Mouse (Mus musculus) embryonic facial prominence, embryonic 10.5 days (tissue): Measurements from ENCODE around the gene Snrpa. TPM values are rescaled to one million over a fixed set of nuclear protein-coding genes. Genes with fewer than 3 reads are reported as not detected.

Experiments
- DNase-seq: peaks from one replicate; pipeline ENCODE4 v3.0.0-alpha.2; 2017; ENCODE audit warnings: low spot score
- H3K27ac ChIP-seq: fragments of 300-500 bp; sonication (generic); replicated peaks from 2 replicates; pipeline ENCODE4 v1.5.1; 2016; ENCODE audit warnings: mild to moderate bottlenecking
- H3K27me3 ChIP-seq: fragments of 300-500 bp; sonication (generic); replicated peaks from 2 replicates; pipeline ENCODE4 v1.6.1; 2016; ENCODE audit warnings: low read depth, mild to moderate bottlenecking; ENCODE audit not compliant: poor library complexity, severe bottlenecking
- H3K36me3 ChIP-seq: fragments of 300-500 bp; sonication (generic); replicated peaks from 2 replicates; pipeline ENCODE4 v1.6.1; 2016; ENCODE audit warnings: mild to moderate bottlenecking, moderate library complexity
- H3K4me1 ChIP-seq: fragments of 300-500 bp; sonication (generic); 2 replicates; pipeline ENCODE4 v1.6.1; 2016
- H3K4me3 ChIP-seq: fragments of 300-500 bp; sonication (generic); 2 replicates; pipeline ENCODE4 v1.5.1; 2016; ENCODE audit warnings: mild to moderate bottlenecking, moderate library complexity
- H3K9me3 ChIP-seq: fragments of 300-500 bp; sonication (generic); 2 replicates; pipeline ENCODE4 v1.6.1; 2016; ENCODE audit warnings: mild to moderate bottlenecking
- WGBS: fragments of 180-500 bp; shearing (Covaris S2); methylation state at CpG from one replicate; pipeline ENCODE4 v1.1.7; 2016; 5-methylcytosine and 5-hydroxymethylcytosine counted together
- polyA plus RNA-seq: library from polyadenylated mRNA; unstranded; fragments of >200 nt; fragmentation: Nextera tagmentation; extraction: Ambion mirVana; gene quantifications from 2 replicates; pipeline ENCODE4 v1.2.1, GENCODE M21; 2016

Snrpa gene
- polyA plus RNA-seq, 1 experiment from 2014 or later = 415 TPM

DNA sequence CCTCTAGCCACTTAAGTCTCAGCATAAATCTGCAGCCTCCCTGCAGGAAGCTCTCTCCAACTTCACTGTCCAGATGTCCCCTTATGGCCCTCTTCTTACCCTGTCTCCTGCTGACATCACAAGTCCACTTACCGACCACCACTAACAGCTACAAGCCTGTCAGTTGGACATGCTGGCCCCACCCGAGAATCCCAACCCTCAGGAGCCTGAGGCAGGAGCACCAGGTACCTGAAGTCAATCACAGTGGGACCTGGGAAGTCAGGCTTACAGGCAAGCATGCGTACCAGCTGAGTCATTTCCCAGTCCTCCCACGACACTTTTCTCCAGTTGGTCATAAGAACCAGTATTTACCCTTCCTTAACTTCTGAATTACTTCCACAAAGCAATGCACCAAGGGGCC lies 2.3 kb downstream of the Snrpa start:
- peaks cover 23% of the 10 kb centered on the region for H3K4me1 ChIP-seq
- H3K4me3 ChIP-seq = peak overlapping the region; percentile 90; the same call in 1 of the 2 replicates
- peak overlapping the region; percentile 19; the same call in 1 of the 2 replicates for H3K27ac ChIP-seq
- no peaks in the 10 kb centered on the region for H3K9me3 ChIP-seq
- H3K27me3 ChIP-seq = no peaks in the 10 kb centered on the region
- peaks cover 74% of the 10 kb centered on the region for H3K36me3 ChIP-seq
- 88% methylated on average over 4 of the region's 4 CpGs for WGBS
- no peak for DNase-seq

DNA sequence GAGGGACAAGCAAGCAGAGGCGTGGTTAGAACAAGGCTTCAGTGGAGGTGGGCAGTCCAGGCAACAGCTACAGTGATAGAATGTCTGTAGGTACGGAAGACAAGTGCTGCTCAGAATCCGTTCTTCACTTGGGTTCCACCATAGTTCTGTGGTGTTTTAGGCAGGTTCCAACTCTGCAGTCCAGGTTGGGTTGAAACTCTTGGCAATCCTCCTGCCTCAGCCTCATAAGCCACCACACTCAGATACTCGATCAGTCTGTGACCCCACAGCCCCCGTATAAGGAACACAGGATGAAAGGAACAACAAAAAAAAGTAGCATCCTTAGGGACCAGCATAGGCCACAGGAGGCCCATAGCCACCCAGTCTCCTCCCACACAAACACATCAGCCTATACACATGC lies 3.6 kb downstream of the Snrpa start:
- Histone ChIP-seq H3K9me3 (no peaks in the 10 kb centered on the region), H3K27me3 (no peaks in the 10 kb centered on the region), H3K4me1 (peaks cover 23% of the 10 kb centered on the region), H3K27ac (no peak overlapping the region), H3K36me3 (peaks cover 76% of the 10 kb centered on the region), H3K4me3 (no peak overlapping the region)
- DNase-seq = no peak
- WGBS = 93% methylated on average over 5 of the region's 5 CpGs

DNA sequence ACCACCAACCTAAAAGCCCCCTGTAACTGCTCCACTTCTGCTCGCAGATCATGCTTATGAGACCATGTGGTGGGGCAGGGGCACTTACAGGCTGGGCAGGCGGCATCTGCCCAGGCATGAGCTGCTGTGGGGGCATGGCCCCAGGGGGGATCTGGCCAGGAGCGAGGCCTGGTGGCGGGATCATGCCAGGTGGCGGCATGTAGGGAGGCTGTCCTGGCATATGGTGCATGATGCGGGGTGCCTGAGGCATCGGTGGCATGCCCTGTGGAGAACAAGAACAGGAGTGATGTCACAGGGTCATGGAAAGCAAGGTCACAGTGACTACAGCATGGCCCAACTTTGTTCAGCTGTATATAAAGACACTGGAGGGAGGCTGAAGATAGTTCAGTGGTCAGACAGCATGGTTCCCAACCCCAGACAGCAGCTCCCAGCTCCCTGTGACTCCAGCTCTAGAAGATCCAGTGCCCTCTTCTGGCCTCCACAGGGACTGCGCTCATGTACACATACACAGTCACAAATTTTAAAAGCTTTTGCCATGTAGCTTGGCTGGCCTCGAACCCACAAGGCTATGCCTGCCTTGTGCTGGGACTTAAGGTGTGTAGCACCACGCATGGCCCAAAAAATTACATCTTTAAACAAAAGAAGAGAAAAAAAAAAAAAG lies 6.7 kb downstream of the Snrpa start:
- Histone ChIP-seq H3K4me3 (no peak overlapping the region), H3K9me3 (no peaks in the 10 kb centered on the region), H3K27me3 (no peaks in the 10 kb centered on the region), H3K4me1 (peaks cover 11% of the 10 kb centered on the region), H3K27ac (no peak overlapping the region), H3K36me3 (peaks cover 99% of the 10 kb centered on the region)
- DNase-seq = no peak
- WGBS = 97% methylated on average over 10 of the region's 10 CpGs

DNA sequence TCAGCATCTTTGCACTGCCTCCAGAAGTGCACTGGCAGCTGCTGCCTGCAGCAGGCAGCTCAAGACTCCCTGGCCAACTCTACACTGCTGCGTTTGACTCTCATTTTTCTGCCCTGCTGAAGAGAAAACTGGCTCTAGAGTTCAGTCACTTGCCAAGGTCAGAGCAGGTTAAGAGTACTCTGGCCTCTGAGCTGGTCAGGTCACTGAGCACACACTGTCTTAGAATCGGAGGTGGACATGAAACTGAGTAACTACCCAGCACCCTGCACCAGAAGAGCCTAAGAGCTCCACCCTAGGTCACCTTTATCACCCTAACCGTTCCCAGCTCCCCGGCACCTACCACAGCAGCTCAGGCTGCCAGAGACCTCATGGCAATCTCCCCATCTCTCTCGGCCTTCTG lies 10.1 kb downstream of the Snrpa start:
- Histone ChIP-seq H3K4me3 (no peak overlapping the region), H3K36me3 (peaks cover 87% of the 10 kb centered on the region), H3K9me3 (no peaks in the 10 kb centered on the region), H3K27me3 (no peaks in the 10 kb centered on the region), H3K4me1 (no peaks in the 10 kb centered on the region), H3K27ac (no peak overlapping the region)
- 95% methylated on average over 5 of the region's 5 CpGs for WGBS
- no peak for DNase-seq

DNA sequence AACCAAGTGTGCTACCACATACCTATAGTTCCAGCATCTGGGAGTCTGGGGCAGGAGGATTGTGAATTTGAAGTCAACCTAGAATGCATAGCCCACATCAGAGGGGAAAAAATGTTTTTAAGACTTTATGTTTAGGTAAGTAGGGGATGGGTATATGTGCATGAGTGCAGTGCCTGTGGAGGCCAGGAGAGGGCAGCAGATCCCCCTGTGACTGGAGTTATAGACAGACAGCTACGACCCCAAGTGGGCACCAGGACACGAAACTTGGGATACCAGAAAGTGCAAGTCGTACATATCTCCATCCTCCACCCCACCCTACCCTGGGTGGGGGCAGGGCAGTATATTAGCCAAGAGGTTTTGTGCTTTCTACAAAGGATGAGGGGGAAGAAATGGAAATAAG lies 11.1 kb downstream of the Snrpa start:
- H3K27me3 ChIP-seq = no peaks in the 10 kb centered on the region
- H3K36me3 ChIP-seq = peaks cover 79% of the 10 kb centered on the region
- H3K4me1 ChIP-seq = no peaks in the 10 kb centered on the region
- 76% methylated on average over 3 of the region's 3 CpGs for WGBS
- no peak overlapping the region for H3K27ac ChIP-seq
- DNase-seq = peak; percentile 71
- no peak overlapping the region for H3K4me3 ChIP-seq
- H3K9me3 ChIP-seq = no peaks in the 10 kb centered on the region

DNA sequence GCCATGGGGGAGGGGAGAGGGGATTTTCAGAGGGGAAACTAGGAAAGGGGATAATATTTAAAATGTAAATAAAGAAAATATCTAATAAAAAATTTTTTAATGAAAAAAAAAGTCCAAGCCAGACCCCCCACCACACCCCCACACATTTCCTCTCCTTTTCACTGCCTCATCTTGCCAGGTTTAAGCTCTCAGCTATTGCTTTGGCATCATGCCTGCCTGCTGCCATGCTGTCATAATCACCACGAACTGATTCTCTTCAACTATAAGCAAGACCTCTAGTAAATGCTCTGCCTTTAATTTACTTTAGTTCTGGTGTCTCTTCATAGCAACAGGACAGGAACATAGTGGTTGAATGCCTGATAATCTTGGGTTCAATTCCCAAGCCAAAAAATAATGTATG lies 13.6 kb downstream of the Snrpa start:
- no peak for DNase-seq
- WGBS = 95% methylated on average over 1 of the region's 1 CpGs
- Histone ChIP-seq H3K27me3 (no peaks in the 10 kb centered on the region), H3K9me3 (no peaks in the 10 kb centered on the region), H3K4me1 (peaks cover 15% of the 10 kb centered on the region), H3K36me3 (peaks cover 54% of the 10 kb centered on the region), H3K27ac (no peak overlapping the region), H3K4me3 (no peak overlapping the region)

DNA sequence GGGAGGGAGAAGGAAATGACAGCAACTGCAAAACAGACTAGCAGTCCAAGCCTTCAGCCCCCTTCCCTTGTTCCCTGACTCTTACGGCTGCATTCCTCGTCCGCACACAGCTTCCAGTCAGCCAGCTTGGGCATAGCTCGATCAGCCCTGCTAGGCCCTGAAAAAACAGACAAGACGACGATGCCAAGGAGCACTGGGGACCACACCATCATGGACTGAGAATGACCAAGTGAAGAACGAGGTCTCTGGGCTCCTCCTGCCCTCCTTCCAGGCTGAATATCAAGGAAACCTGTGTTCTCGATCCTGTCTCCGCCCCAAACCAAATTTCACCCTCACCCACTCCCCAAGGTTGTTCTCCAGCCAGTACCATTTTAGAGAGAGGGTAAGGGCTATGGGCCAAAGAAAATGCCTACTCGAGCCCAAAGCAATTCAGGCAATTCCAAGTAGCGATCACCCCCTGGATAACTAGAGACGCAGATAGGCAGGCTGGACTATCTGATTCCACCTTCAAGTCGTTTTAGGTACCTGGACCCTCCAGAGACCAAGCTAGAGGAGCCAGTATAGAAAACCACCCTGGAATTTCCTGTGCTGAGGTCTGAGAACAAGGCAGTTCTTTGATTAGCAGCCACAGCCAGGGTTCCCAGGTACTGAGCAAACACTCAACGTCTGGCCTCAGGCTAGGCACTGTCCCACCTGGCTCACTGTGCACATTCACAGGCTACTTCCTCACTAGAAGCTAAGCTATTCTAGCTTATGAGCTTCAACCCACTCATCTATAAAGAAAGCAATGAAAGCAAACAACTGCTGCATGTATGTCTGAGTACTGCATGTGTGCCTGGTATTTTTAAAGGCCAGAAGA lies 15.0 kb downstream of the Snrpa start, which contains the start of the genes Gm21983 and Mia:
Gene Gm21983, minus strand, starts transcription at position 250 of the 859 bp plus-strand sequence.
Gene Mia, minus strand, starts transcription at position 321 of the 859 bp plus-strand sequence.
- H3K9me3 ChIP-seq = no peaks in the 10 kb centered on the region
- H3K36me3 ChIP-seq = peaks cover 40% of the 10 kb centered on the region
- no peak within 1 kb of the TSS for H3K4me3 ChIP-seq
- H3K27ac ChIP-seq = no peak within 1 kb of the TSS
- no peak for DNase-seq
- peaks cover 15% of the 10 kb centered on the region for H3K4me1 ChIP-seq
- WGBS = 71% methylated on average over 14 of the region's 14 CpGs
- no peaks in the 10 kb centered on the region for H3K27me3 ChIP-seq

DNA sequence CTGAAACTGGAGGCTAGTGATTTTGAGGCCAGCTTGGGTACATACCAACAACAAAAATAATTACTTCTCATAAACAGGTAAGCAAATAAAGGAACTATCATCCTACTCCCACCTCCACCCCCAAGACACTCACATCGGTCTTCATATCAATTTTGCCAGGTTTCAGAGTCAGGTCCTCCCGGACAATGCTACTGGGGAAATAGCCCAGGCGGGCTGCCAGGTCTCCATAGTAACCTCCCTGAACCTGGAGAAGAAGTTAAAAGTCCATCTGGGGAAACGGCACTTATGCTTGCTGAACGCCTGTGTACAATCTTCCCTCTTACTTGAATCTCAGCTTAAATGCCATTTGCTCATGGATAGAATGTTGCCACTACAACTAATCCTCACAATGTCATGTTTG lies 16.0 kb downstream of the Snrpa start:
- 87% methylated on average over 5 of the region's 5 CpGs for WGBS
- no peak for DNase-seq
- Histone ChIP-seq H3K27me3 (no peaks in the 10 kb centered on the region), H3K36me3 (peaks cover 30% of the 10 kb centered on the region), H3K9me3 (no peaks in the 10 kb centered on the region), H3K4me3 (no peak overlapping the region), H3K27ac (no peak overlapping the region), H3K4me1 (peaks cover 15% of the 10 kb centered on the region)

DNA sequence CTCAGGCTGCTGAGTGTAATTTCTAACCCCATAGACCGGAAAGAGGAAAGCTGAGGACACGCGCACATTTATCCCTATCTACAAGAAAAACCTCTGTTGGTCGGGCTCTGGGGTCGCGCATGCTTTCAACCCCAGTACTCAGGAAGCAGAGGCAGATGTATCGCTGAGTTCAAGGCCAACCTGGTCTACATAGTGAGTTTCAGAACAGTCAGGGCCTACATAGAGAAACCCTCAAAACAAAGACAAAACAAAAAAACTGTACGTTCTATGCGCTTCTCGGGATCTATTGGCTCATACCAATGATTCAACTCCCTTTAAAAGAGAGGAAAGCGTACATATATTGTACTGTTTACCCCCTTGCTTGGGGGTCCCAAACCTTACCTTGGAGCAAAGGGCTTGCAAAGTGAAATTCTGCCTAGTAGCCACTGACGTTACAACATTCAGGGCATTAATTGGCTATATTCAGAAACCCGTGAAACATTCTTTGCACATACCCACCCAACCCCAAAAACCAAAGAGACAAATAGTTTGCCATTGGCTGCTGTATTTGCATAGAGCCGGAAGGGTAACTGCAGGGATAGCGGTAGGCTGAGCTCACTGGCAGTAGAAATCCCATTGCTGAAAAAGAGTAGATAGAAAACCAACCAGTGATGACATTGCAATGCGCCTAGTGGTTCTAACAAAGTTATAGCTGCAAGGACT lies 16.7 kb downstream of the Snrpa start:
- Histone ChIP-seq H3K27me3 (no peaks in the 10 kb centered on the region), H3K4me1 (peaks cover 15% of the 10 kb centered on the region), H3K36me3 (peaks cover 30% of the 10 kb centered on the region), H3K27ac (peak overlapping the region; percentile 91), H3K9me3 (no peaks in the 10 kb centered on the region), H3K4me3 (peak overlapping the region; percentile 79)
- 49% methylated on average over 16 of the region's 16 CpGs for WGBS
- no peak for DNase-seq

DNA sequence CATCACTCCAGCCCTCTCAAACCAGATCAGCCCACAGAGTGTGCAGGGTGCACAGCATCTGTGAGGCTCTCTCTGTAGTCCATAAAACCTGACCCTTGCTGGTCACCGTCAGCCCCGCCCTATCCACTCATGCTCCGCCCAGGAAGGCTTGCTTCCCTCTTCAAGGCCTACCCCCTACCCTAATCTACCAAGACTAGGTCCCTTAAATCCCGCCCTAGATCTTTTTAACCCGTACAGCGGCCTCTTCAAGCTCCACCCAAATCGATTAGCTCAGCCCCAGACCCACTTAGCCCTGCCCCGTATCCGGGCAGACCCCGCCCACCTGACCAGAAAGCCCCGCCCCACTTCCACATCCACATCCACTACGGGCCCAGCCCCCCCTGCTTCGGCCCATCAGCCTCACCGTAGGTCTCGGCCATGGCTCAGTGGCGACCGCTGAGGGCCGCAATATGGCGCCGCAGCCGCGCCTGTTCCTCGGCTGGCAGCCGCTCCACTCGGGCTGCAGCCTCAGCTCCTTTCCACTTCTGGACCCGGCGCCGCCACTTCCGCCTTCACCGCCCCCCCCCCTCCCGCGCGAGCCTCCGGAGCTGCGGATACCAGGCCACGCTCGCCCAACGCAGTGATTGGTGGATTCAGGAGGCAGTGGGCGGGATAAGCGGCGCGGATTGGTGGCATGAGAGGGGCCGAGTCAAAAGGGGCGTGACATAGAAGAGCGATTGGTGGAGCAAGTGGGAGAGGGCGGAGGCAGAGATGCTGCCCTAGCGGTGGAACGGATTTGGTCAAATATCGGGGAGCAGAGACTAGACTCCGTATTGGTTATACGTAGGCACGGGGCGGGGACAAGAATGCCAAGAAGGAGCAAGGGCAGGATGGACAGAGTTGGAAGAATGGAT lies 17.5 kb downstream of the Snrpa start, which contains the start of gene Rab4b:
Gene Rab4b, minus strand, starts transcription at position 573 of the 893 bp plus-strand sequence.
- Histone ChIP-seq H3K27ac (peak within 1 kb of the TSS; percentile 91), H3K9me3 (no peaks in the 10 kb centered on the region), H3K4me1 (peaks cover 15% of the 10 kb centered on the region), H3K27me3 (no peaks in the 10 kb centered on the region), H3K4me3 (peak within 1 kb of the TSS; percentile 79), H3K36me3 (peaks cover 33% of the 10 kb centered on the region)
- WGBS = under 1% methylated on average over 53 of the region's 53 CpGs
- peak; percentile 99 for DNase-seq

DNA sequence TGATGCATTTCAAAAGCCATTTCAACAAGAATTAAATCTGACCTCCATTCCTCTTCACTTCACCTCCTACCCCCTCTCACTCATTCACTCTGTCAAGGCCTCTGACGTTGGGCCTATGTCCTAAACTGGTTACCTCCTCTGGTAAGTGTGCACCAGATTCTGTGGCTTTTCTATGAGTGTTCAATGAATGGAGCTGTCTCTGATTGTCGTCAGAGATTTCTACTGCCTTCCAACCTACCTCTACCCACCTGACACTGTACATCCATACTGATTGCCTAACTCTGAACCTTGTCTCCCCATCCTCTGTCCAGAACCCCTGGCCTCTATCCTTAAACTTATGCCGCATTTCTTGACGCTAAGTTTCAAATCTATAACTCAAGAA lies 18.1 kb downstream of the Snrpa start:
- 23% methylated on average over 4 of the region's 4 CpGs for WGBS
- Histone ChIP-seq H3K36me3 (peaks cover 32% of the 10 kb centered on the region), H3K4me1 (peaks cover 15% of the 10 kb centered on the region), H3K9me3 (no peaks in the 10 kb centered on the region), H3K27me3 (no peaks in the 10 kb centered on the region), H3K27ac (peak overlapping the region; percentile 91), H3K4me3 (peak overlapping the region; percentile 79)
- DNase-seq = no peak

DNA sequence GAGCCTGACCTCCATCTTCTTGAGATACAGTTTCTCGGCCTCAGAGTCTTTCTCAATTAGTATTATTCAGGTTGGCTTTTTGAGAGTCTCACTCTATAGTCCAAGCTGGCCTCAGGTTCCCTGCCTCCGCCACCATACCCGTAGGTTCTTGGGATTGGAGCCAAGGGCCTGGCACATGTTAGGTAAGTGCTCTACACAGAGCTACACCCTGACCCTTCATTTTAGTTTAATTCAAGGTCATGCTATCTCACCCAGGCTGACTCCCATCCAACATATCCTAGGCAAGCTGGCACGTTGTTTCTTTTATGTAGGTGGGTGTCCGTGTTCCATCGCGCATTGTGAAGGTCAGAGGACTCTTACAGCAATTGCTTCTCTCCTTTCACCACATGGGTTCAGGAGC lies 21.2 kb downstream of the Snrpa start:
- H3K27ac ChIP-seq = no peak overlapping the region
- H3K9me3 ChIP-seq = no peaks in the 10 kb centered on the region
- H3K36me3 ChIP-seq = peaks cover 45% of the 10 kb centered on the region
- no peaks in the 10 kb centered on the region for H3K27me3 ChIP-seq
- peaks cover 15% of the 10 kb centered on the region for H3K4me1 ChIP-seq
- H3K4me3 ChIP-seq = no peak overlapping the region
- no peak for DNase-seq
- WGBS = 93% methylated on average over 7 of the region's 7 CpGs
